Mouse (Mus musculus) limb, embryonic 10.5 days (tissue): ENCODE results near the gene Fam111a. TPM values are rescaled to one million over a fixed set of nuclear protein-coding genes. Genes with fewer than 3 reads are reported as not detected.

ENCODE experiments used
- DNase-seq: peaks from one replicate; pipeline ENCODE4 v3.0.0-alpha.2; 2017; ENCODE audit warnings: low spot score
- H3K27ac ChIP-seq: fragments of 300-500 bp; sonication (generic); 2 replicates; pipeline ENCODE4 v1.5.1; 2016; ENCODE audit warnings: mild to moderate bottlenecking
- H3K27me3 ChIP-seq: fragments of 300-500 bp; sonication (generic); 2 replicates; pipeline ENCODE4 v1.6.1; 2016; ENCODE audit warnings: low read depth, mild to moderate bottlenecking; ENCODE audit not compliant: poor library complexity, severe bottlenecking
- H3K36me3 ChIP-seq: fragments of 300-500 bp; sonication (generic); 2 replicates; pipeline ENCODE4 v1.6.1; 2016; ENCODE audit warnings: mild to moderate bottlenecking, moderate library complexity
- H3K4me1 ChIP-seq: fragments of 300-500 bp; sonication (generic); 2 replicates; pipeline ENCODE4 v1.6.1; 2016
- H3K4me3 ChIP-seq: fragments of 300-500 bp; sonication (generic); 2 replicates; pipeline ENCODE4 v1.5.1; 2016; ENCODE audit warnings: mild to moderate bottlenecking, moderate library complexity
- H3K9me3 ChIP-seq: fragments of 300-500 bp; sonication (generic); replicated peaks from 2 replicates; pipeline ENCODE4 v1.6.1; 2016; ENCODE audit warnings: mild to moderate bottlenecking
- WGBS: fragments of 180-500 bp; shearing (Covaris S2); methylation state at CpG from one replicate; pipeline ENCODE4 v1.1.7; 2016; 5-methylcytosine and 5-hydroxymethylcytosine counted together
- polyA plus RNA-seq: library from polyadenylated mRNA; unstranded; fragments of >200 nt; fragmentation: Nextera tagmentation; extraction: Ambion mirVana; gene quantifications from 2 replicates; pipeline ENCODE4 v1.2.1, GENCODE M21; 2016

Fam111a gene
- polyA plus RNA-seq, 1 experiment from 2014 or later = 15.4 TPM

GRCm38 (mm10) chr19:12518541-12518890, 27.0 kb upstream of the Fam111a start:
- Histone ChIP-seq H3K27me3 (0 out of 2 replicates have a peak, but pooled peaks cover 4% of the 10 kb centered on the region), H3K4me1 (no peaks in the 10 kb centered on the region), H3K36me3 (no peaks in the 10 kb centered on the region), H3K27ac (no peak overlapping the region), H3K4me3 (peak overlapping the region; percentile 51), H3K9me3 (no peaks in the 10 kb centered on the region)
- no peak for DNase-seq

DNA sequence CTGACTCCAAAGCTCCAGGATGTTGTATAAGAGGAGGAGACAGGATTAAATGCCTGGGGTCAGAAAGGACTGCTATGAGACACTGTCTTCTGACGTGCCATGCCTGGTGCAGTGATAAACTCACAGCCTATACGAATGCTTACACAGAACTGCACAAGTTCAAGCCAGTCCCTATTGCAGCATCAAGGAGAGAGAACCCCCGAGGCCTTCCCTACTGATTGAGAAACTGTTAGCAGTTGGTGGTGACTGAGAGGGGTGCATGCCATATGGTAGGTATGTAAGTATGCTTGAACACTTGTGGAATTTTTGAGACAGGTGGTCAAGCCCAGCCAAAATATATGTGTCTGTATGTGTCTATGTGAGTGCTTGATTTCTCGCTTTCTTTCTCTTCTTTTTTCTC, 22.2 kb upstream of the Fam111a start:
- H3K4me1 ChIP-seq = no peaks in the 10 kb centered on the region
- H3K4me3 ChIP-seq = no peak overlapping the region
- H3K36me3 ChIP-seq = no peaks in the 10 kb centered on the region
- H3K27ac ChIP-seq = no peak overlapping the region
- H3K9me3 ChIP-seq = no peaks in the 10 kb centered on the region
- 41% methylated on average over 4 of the region's 4 CpGs for WGBS
- no peak for DNase-seq
- no peaks in the 10 kb centered on the region for H3K27me3 ChIP-seq

- no peaks in the 10 kb centered on the region for H3K27me3 ChIP-seq
- DNase-seq = no peak
- no peak overlapping the region for H3K4me3 ChIP-seq
- H3K27ac ChIP-seq = no peak overlapping the region
- H3K4me1 ChIP-seq = no peaks in the 10 kb centered on the region
- no peaks in the 10 kb centered on the region for H3K9me3 ChIP-seq
- no peaks in the 10 kb centered on the region for H3K36me3 ChIP-seq
These were observed 8.4 kb upstream of the Fam111a start for GRCm38 (mm10) chr19:12537168-12537567.

DNA sequence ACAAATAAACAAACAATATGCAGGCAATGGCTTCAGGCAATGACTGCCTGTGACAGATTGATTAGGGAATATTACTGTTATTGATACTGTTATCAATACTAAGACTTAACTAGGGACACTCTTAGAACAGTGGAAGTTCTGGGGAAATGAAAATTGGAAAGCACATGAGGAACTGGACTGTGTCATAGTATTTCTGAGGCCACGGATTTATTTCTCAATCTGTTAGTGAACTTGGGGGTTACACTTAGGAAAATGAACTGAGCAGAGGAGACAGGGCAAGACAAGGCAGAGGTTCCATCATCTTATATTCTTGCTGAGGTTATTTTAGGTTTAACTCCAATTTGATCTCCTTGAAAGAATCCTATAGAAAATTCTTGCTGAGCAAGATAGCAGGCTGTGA, 5.6 kb upstream of the Fam111a start:
- Histone ChIP-seq H3K27me3 (no peaks in the 10 kb centered on the region), H3K4me3 (no peak overlapping the region), H3K9me3 (no peaks in the 10 kb centered on the region), H3K36me3 (no peaks in the 10 kb centered on the region), H3K4me1 (no peaks in the 10 kb centered on the region), H3K27ac (no peak overlapping the region)
- no peak for DNase-seq
- WGBS = 84% methylated on average over 1 of the region's 1 CpGs

DNA sequence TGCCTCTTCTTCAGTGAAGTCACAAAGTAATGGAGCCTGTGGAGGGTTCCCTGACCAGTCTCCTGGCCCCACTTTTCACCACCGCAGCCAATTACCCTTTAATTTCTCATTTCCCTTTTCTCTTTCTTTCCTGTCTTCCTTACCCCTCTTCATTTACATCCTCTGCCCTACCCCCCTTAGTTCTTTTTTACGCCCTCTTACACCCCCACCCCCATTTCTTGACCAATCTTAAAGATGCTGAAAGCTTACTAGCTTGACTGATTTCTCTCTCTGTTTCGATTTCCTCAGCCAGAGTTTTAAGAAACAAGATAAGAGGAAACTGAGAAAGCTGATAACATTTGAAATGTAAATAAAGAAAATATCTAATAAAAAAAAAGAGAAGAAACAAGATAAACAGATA, 4.8 kb upstream of the Fam111a start:
- no peaks in the 10 kb centered on the region for H3K27me3 ChIP-seq
- no peaks in the 10 kb centered on the region for H3K4me1 ChIP-seq
- no peaks in the 10 kb centered on the region for H3K36me3 ChIP-seq
- no peaks in the 10 kb centered on the region for H3K9me3 ChIP-seq
- WGBS = 67% methylated on average over 3 of the region's 3 CpGs
- no peak for DNase-seq
- H3K4me3 ChIP-seq = no peak overlapping the region
- H3K27ac ChIP-seq = no peak overlapping the region

DNA sequence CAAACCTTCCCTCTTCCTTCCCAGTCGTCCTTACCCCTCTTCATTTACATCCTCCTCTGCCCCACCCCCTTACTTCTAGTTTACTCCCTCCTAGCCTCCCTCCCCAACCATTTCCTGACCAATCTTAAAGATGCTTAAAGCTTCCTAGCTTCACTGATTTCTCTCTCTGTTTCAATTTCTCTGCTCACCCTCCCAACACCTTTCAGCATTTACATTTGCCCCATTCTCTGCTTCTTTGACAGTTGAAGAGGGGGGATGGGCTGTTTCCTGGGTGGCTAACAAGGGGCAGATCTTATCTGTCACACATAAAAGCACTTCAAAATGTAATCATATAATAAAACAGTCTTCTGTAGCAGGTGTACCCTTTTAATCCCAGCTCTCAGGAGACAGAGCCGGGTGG, 3.9 kb upstream of the Fam111a start:
- Histone ChIP-seq H3K4me1 (no peaks in the 10 kb centered on the region), H3K4me3 (no peak overlapping the region), H3K27ac (no peak overlapping the region), H3K27me3 (no peaks in the 10 kb centered on the region), H3K9me3 (no peaks in the 10 kb centered on the region), H3K36me3 (no peaks in the 10 kb centered on the region)
- WGBS = 26% methylated on average over 2 of the region's 2 CpGs
- DNase-seq = no peak

DNA sequence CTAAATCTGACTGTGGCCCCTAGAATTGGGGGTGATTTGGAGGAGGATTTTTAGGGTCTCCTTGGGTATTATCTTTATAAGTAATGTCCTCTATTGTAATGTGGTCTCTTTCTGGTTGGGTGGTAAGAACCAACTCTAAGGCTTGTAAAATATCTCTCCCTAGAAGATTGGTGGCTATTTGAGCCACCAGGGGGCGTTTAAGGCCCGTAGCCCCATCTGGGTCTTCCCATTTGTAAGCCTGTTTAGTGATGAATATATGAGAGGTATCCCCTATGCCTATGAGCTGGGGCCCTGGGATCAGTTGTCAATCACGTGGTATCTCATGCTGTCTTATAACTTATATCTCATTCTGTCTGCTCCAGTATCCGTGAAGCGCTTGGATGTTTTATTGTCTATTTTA, 3.6 kb downstream of the Fam111a start:
- Histone ChIP-seq H3K36me3 (no peaks in the 10 kb centered on the region), H3K27ac (no peak overlapping the region), H3K4me3 (no peak overlapping the region), H3K27me3 (no peaks in the 10 kb centered on the region), H3K4me1 (no peaks in the 10 kb centered on the region), H3K9me3 (no peaks in the 10 kb centered on the region)
- DNase-seq = no peak
- WGBS = 82% methylated on average over 5 of the region's 5 CpGs

GRCm38 (mm10) chr19:12550005-12550942, 4.7 kb downstream of the Fam111a start:
- DNase-seq = no peak
- WGBS = 85% methylated on average over 5 of the region's 5 CpGs
- no peaks in the 10 kb centered on the region for H3K4me1 ChIP-seq

DNA sequence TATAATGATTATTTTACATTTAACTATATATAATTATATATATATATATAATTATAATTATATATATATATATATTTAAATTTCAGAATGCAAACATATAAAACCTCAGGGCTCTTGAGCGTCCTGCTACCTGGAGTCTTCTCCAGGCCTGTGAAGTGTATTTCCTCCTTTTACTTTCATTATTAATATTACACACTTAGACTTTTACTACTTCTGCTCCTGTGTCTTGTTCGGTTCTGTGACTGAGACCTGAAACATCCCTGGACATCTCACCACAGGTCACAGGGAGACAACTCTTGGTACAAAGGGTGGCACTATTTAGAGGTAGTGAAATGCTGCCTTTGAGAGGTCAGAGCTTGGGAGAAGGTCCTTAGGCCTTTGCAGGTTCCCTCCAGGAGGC, 10.8 kb downstream of the Fam111a start:
- WGBS = 90% methylated on average over 2 of the region's 2 CpGs
- Histone ChIP-seq H3K9me3 (no peaks in the 10 kb centered on the region), H3K27me3 (no peaks in the 10 kb centered on the region), H3K4me1 (no peaks in the 10 kb centered on the region), H3K36me3 (no peaks in the 10 kb centered on the region), H3K27ac (no peak overlapping the region), H3K4me3 (no peak overlapping the region)
- no peak for DNase-seq

More at GRCm38 (mm10) chr19:12550005-12550942, 4.7 kb downstream of the Fam111a start:
- Histone ChIP-seq H3K27ac (no peak overlapping the region), H3K27me3 (no peaks in the 10 kb centered on the region), H3K9me3 (no peaks in the 10 kb centered on the region), H3K36me3 (no peaks in the 10 kb centered on the region), H3K4me3 (no peak overlapping the region)

- H3K27me3 ChIP-seq = no peaks in the 10 kb centered on the region
- H3K4me1 ChIP-seq = no peaks in the 10 kb centered on the region
- H3K4me3 ChIP-seq = no peak overlapping the region
- no peak overlapping the region for H3K27ac ChIP-seq
- H3K9me3 ChIP-seq = no peaks in the 10 kb centered on the region
- whole genome bisulfite sequencing = 85% methylated on average over 4 of the region's 4 CpGs
- no peaks in the 10 kb centered on the region for H3K36me3 ChIP-seq
- no peak for DNase-seq
These were observed 12.7 kb downstream of the Fam111a start for GRCm38 (mm10) chr19:12558219-12558618.

- DNase-seq = no peak
- H3K9me3 ChIP-seq = no peaks in the 10 kb centered on the region
- H3K36me3 ChIP-seq = no peaks in the 10 kb centered on the region
- no peak overlapping the region for H3K4me3 ChIP-seq
- H3K4me1 ChIP-seq = no peaks in the 10 kb centered on the region
- H3K27ac ChIP-seq = no peak overlapping the region
- no peaks in the 10 kb centered on the region for H3K27me3 ChIP-seq
These were observed 18.7 kb downstream of the Fam111a start for GRCm38 (mm10) chr19:12564197-12564596.

GRCm38 (mm10) chr19:12567011-12567410, 21.5 kb downstream of the Fam111a start:
- Histone ChIP-seq H3K27ac (no peak overlapping the region), H3K9me3 (no peaks in the 10 kb centered on the region), H3K27me3 (no peaks in the 10 kb centered on the region), H3K36me3 (no peaks in the 10 kb centered on the region), H3K4me3 (no peak overlapping the region), H3K4me1 (no peaks in the 10 kb centered on the region)
- WGBS = 76% methylated on average over 4 of the region's 4 CpGs
- no peak for DNase-seq

DNA sequence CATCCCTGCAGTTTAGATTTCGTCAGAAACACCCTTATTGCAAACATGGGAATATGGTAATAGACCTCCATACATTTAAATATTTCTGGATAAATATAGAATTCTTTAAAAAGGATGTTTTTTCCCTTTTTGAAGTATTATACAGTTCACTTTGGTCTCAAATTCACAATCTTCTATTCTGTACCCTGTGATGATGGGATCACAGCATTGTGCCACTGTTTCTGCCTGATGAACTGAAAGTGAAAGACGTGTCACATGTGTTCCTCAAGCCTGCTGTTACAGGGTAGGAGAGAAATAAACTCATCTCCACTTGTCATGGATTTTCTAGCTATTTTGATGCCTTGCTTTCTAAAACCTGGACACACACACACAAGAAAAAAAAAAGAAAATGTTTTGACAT, 25.3 kb downstream of the Fam111a start:
- H3K9me3 ChIP-seq = no peaks in the 10 kb centered on the region
- H3K4me3 ChIP-seq = no peak overlapping the region
- H3K36me3 ChIP-seq = no peaks in the 10 kb centered on the region
- no peaks in the 10 kb centered on the region for H3K27me3 ChIP-seq
- WGBS = 86% methylated on average over 2 of the region's 2 CpGs
- DNase-seq = no peak
- H3K27ac ChIP-seq = no peak overlapping the region
- H3K4me1 ChIP-seq = peaks cover 13% of the 10 kb centered on the region

DNA sequence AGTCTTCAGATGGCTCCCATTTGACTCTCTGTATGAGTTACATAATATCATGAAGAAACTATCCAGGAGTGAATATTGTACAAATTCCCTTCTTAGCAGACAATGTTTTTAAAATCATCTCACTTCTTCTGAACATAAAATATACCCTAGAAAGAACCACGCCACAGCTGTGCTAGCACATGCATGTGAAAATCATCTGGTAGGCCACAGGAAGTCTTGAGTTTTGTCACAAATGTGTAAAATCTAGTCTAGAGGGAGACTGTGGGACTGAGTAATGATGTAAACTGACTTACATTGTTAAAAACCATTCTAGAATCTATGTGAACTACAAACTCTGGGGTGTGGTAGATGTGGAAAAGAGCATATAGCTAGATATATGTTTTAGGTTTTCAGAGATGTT, 26.1 kb downstream of the Fam111a start:
- Histone ChIP-seq H3K4me1 (peaks cover 13% of the 10 kb centered on the region), H3K27me3 (no peaks in the 10 kb centered on the region), H3K4me3 (no peak overlapping the region), H3K9me3 (no peaks in the 10 kb centered on the region), H3K36me3 (peaks cover under 1% of the 10 kb centered on the region; the same call in 1 of the 2 replicates), H3K27ac (no peak overlapping the region)
- DNase-seq = no peak
- 90% methylated on average over 1 of the region's 1 CpGs for WGBS
